Mouse (Mus musculus) bone marrow, adult 2 months (tissue): ENCODE results near the gene Trim43a. TPM values are rescaled to one million over a fixed set of nuclear protein-coding genes. Genes with fewer than 3 reads are reported as not detected.

Experiments
- polyA plus RNA-seq: library from polyadenylated mRNA; stranded (reverse); fragments of >200 nt; gene quantifications from 2 replicates; pipeline ENCODE4 v1.2.4, GENCODE M21; 2011; ENCODE audit warnings: low replicate concordance; ENCODE audit not compliant: missing spikeins, insufficient read depth, insufficient read length

Trim43a gene
- polyA plus RNA-seq, 1 experiment: not detected

Other genes starting within 250 kb of the Trim43a start
- gene Snx14, start 141.9 kb upstream of the Trim43a start, polyA plus RNA-seq: 2.5 and 8.9 TPM in 2 replicates
- gene Gm20537, start 124.3 kb upstream of the Trim43a start, polyA plus RNA-seq: 2.1 TPM in 1 of 2 replicates, not detected in the other
- 80.2 and 101 TPM in 2 replicates for gene Syncrip, start 98.3 kb upstream of the Trim43a start, polyA plus RNA-seq
- 12.7 and 17.0 TPM in 2 replicates for gene Zfp949, start 32.9 kb upstream of the Trim43a start, polyA plus RNA-seq
- 20.9 and 33.5 TPM in 2 replicates for gene Mthfsl, start 139.4 kb downstream of the Trim43a start, polyA plus RNA-seq
- gene Bcl2a1d, start 151.0 kb downstream of the Trim43a start, polyA plus RNA-seq: 3.2 TPM in 1 of 2 replicates, not detected in the other